Mouse (Mus musculus): ENCODE results near the gene Rps6kc1. TPM values are rescaled to one million over a fixed set of nuclear protein-coding genes. Genes with fewer than 3 reads are reported as not detected.

Rps6kc1 gene
- 15.4 and 18.5 TPM in 2 replicates for polyA plus RNA-seq (2014; fragmentation: Nextera tagmentation; extraction: Ambion mirVana)

GRCm38 (mm10) chr1:190911415-190912123, at the start of gene Rps6kc1:
TSS of gene Rps6kc1 (minus strand) at chr1:190911770.
- ATAC-seq (ENCODE audit: low read depth) (peak; percentile 95), DNase-seq (ENCODE audit: low spot score) (peak; percentile 90)
- Histone ChIP-seq H3K27me3 (replicated peaks; ENCODE audit: control insufficient read depth, insufficient read depth, low read length) (no peaks in the 10 kb centered on the region), H3K9ac (ENCODE audit: low read depth, low read length) (peak within 1 kb of the TSS; percentile 85), H3K36me3 (ENCODE audit: control insufficient read depth, insufficient read depth, low read length) (no peaks in the 10 kb centered on the region), H3K4me1 (ENCODE audit: control insufficient read depth, insufficient read depth, low read length) (peaks cover 10% of the 10 kb centered on the region), H3K9me3 (ENCODE audit: control insufficient read depth, low read length) (no peaks in the 10 kb centered on the region), H3K4me3 (ENCODE audit: low read depth, low read length) (peak within 1 kb of the TSS; percentile 74), H3K27ac (replicated peaks; ENCODE audit: low read depth, low read length) (peak within 1 kb of the TSS; percentile 71; the same call in 1 of the 2 replicates), H3K4me2 (ENCODE audit: low read depth, low read length) (peak within 1 kb of the TSS; percentile 89)
- under 1% methylated on average over 36 of the region's 47 CpGs for WGBS

- no peak for ATAC-seq (ENCODE audit: low read depth)
- H3K36me3 ChIP-seq (ENCODE audit: control insufficient read depth, insufficient read depth, low read length), result peaks cover 99% of the 10 kb centered on the region
- 80% methylated on average over 5 of the region's 5 CpGs for WGBS
Measured at GRCm38 (mm10) chr1:190958821-190959220, 47.3 kb upstream of the Rps6kc1 start.

GRCm38 (mm10) chr1:190953009-190953408, 41.4 kb upstream of the Rps6kc1 start:
- peak overlapping the region; percentile 39; the same call in 1 of the 2 replicates for H3K27ac ChIP-seq (replicated peaks; ENCODE audit: low read depth, low read length)
- H3K27me3 ChIP-seq (replicated peaks; ENCODE audit: control insufficient read depth, insufficient read depth, low read length), result no peaks in the 10 kb centered on the region
- H3K36me3 ChIP-seq (ENCODE audit: control insufficient read depth, insufficient read depth, low read length), result peaks cover 97% of the 10 kb centered on the region
- no peak overlapping the region for H3K4me3 ChIP-seq (ENCODE audit: low read depth, low read length)
- H3K4me1 ChIP-seq (ENCODE audit: control insufficient read depth, insufficient read depth, low read length), result no peaks in the 10 kb centered on the region
- H3K9me3 ChIP-seq (ENCODE audit: control insufficient read depth, low read length), result no peaks in the 10 kb centered on the region
- peak; percentile 84 for DNase-seq (ENCODE audit: low spot score)
- no peak overlapping the region for H3K4me2 ChIP-seq (ENCODE audit: low read depth, low read length)
- ATAC-seq (ENCODE audit: low read depth), result peak; percentile 80
- no peak overlapping the region for H3K9ac ChIP-seq (ENCODE audit: low read depth, low read length)
- WGBS, result 46% methylated on average over 3 of the region's 3 CpGs

More at GRCm38 (mm10) chr1:190958821-190959220, 47.3 kb upstream of the Rps6kc1 start:
- H3K4me3 ChIP-seq (ENCODE audit: low read depth, low read length), result no peak overlapping the region
- H3K9ac ChIP-seq (ENCODE audit: low read depth, low read length), result no peak overlapping the region
- no peaks in the 10 kb centered on the region for H3K4me1 ChIP-seq (ENCODE audit: control insufficient read depth, insufficient read depth, low read length)
- DNase-seq (ENCODE audit: low spot score), result no peak
- no peak overlapping the region for H3K27ac ChIP-seq (replicated peaks; ENCODE audit: low read depth, low read length)
- H3K27me3 ChIP-seq (replicated peaks; ENCODE audit: control insufficient read depth, insufficient read depth, low read length), result no peaks in the 10 kb centered on the region
- H3K9me3 ChIP-seq (ENCODE audit: control insufficient read depth, low read length), result no peaks in the 10 kb centered on the region
- H3K4me2 ChIP-seq (ENCODE audit: low read depth, low read length), result no peak overlapping the region

GRCm38 (mm10) chr1:190951014-190951413, 39.4 kb upstream of the Rps6kc1 start:
- Histone ChIP-seq H3K27me3 (replicated peaks; ENCODE audit: control insufficient read depth, insufficient read depth, low read length) (no peaks in the 10 kb centered on the region), H3K27ac (replicated peaks; ENCODE audit: low read depth, low read length) (no peak overlapping the region), H3K36me3 (ENCODE audit: control insufficient read depth, insufficient read depth, low read length) (peaks cover 97% of the 10 kb centered on the region), H3K4me1 (ENCODE audit: control insufficient read depth, insufficient read depth, low read length) (no peaks in the 10 kb centered on the region), H3K4me2 (ENCODE audit: low read depth, low read length) (no peak overlapping the region), H3K4me3 (ENCODE audit: low read depth, low read length) (no peak overlapping the region), H3K9ac (ENCODE audit: low read depth, low read length) (no peak overlapping the region), H3K9me3 (ENCODE audit: control insufficient read depth, low read length) (no peaks in the 10 kb centered on the region)
- WGBS, result 89% methylated on average over 5 of the region's 5 CpGs
- DNase-seq (ENCODE audit: low spot score) (no peak), ATAC-seq (ENCODE audit: low read depth) (no peak)

- 90% methylated on average over 17 of the region's 17 CpGs for WGBS
- Histone ChIP-seq H3K36me3 (ENCODE audit: control insufficient read depth, insufficient read depth, low read length) (peaks cover 96% of the 10 kb centered on the region), H3K27me3 (replicated peaks; ENCODE audit: control insufficient read depth, insufficient read depth, low read length) (no peaks in the 10 kb centered on the region), H3K9me3 (ENCODE audit: control insufficient read depth, low read length) (no peaks in the 10 kb centered on the region), H3K9ac (ENCODE audit: low read depth, low read length) (no peak overlapping the region), H3K4me1 (ENCODE audit: control insufficient read depth, insufficient read depth, low read length) (no peaks in the 10 kb centered on the region), H3K4me3 (ENCODE audit: low read depth, low read length) (no peak overlapping the region), H3K27ac (replicated peaks; ENCODE audit: low read depth, low read length) (no peak overlapping the region), H3K4me2 (ENCODE audit: low read depth, low read length) (no peak overlapping the region)
- no peak for DNase-seq (ENCODE audit: low spot score)
- ATAC-seq (ENCODE audit: low read depth), result no peak
Measured at GRCm38 (mm10) chr1:190948846-190949245, 37.3 kb upstream of the Rps6kc1 start.

GRCm38 (mm10) chr1:190948439-190948838, 36.9 kb upstream of the Rps6kc1 start:
- H3K9me3 ChIP-seq (ENCODE audit: control insufficient read depth, low read length), result no peaks in the 10 kb centered on the region
- no peak overlapping the region for H3K4me2 ChIP-seq (ENCODE audit: low read depth, low read length)
- no peak overlapping the region for H3K9ac ChIP-seq (ENCODE audit: low read depth, low read length)
- H3K4me3 ChIP-seq (ENCODE audit: low read depth, low read length), result no peak overlapping the region
- WGBS, result 83% methylated on average over 7 of the region's 7 CpGs
- H3K36me3 ChIP-seq (ENCODE audit: control insufficient read depth, insufficient read depth, low read length), result peaks cover 96% of the 10 kb centered on the region
- no peak overlapping the region for H3K27ac ChIP-seq (replicated peaks; ENCODE audit: low read depth, low read length)
- DNase-seq (ENCODE audit: low spot score) (peak; percentile 16), ATAC-seq (ENCODE audit: low read depth) (no peak)
- H3K27me3 ChIP-seq (replicated peaks; ENCODE audit: control insufficient read depth, insufficient read depth, low read length), result no peaks in the 10 kb centered on the region
- no peaks in the 10 kb centered on the region for H3K4me1 ChIP-seq (ENCODE audit: control insufficient read depth, insufficient read depth, low read length)

- Histone ChIP-seq H3K27ac (replicated peaks; ENCODE audit: low read depth, low read length) (no peak overlapping the region), H3K4me1 (ENCODE audit: control insufficient read depth, insufficient read depth, low read length) (no peaks in the 10 kb centered on the region), H3K4me3 (ENCODE audit: low read depth, low read length) (no peak overlapping the region), H3K9ac (ENCODE audit: low read depth, low read length) (no peak overlapping the region), H3K9me3 (ENCODE audit: control insufficient read depth, low read length) (no peaks in the 10 kb centered on the region), H3K27me3 (replicated peaks; ENCODE audit: control insufficient read depth, insufficient read depth, low read length) (no peaks in the 10 kb centered on the region), H3K4me2 (ENCODE audit: low read depth, low read length) (no peak overlapping the region), H3K36me3 (ENCODE audit: control insufficient read depth, insufficient read depth, low read length) (peaks cover 96% of the 10 kb centered on the region)
- ATAC-seq (ENCODE audit: low read depth) (no peak), DNase-seq (ENCODE audit: low spot score) (no peak)
- WGBS, result 84% methylated on average over 5 of the region's 5 CpGs
Measured at GRCm38 (mm10) chr1:190947986-190948385, 36.4 kb upstream of the Rps6kc1 start.

GRCm38 (mm10) chr1:190944109-190944760, 32.7 kb upstream of the Rps6kc1 start:
- peak; percentile 81 for DNase-seq (ENCODE audit: low spot score)
- H3K36me3 ChIP-seq (ENCODE audit: control insufficient read depth, insufficient read depth, low read length), result peaks cover 97% of the 10 kb centered on the region
- H3K9ac ChIP-seq (ENCODE audit: low read depth, low read length), result no peak overlapping the region
- no peak overlapping the region for H3K4me3 ChIP-seq (ENCODE audit: low read depth, low read length)
- no peak overlapping the region for H3K27ac ChIP-seq (replicated peaks; ENCODE audit: low read depth, low read length)
- 42% methylated on average over 6 of the region's 6 CpGs for WGBS
- no peak overlapping the region for H3K4me2 ChIP-seq (ENCODE audit: low read depth, low read length)
- H3K4me1 ChIP-seq (ENCODE audit: control insufficient read depth, insufficient read depth, low read length), result no peaks in the 10 kb centered on the region
- ATAC-seq (ENCODE audit: low read depth), result peak; percentile 88
- H3K27me3 ChIP-seq (replicated peaks; ENCODE audit: control insufficient read depth, insufficient read depth, low read length), result no peaks in the 10 kb centered on the region
- no peaks in the 10 kb centered on the region for H3K9me3 ChIP-seq (ENCODE audit: control insufficient read depth, low read length)

Data from embryonic facial prominence, embryonic 14.5 days (tissue).